Mouse (Mus musculus) thymus, adult 2 months (tissue): Measurements from ENCODE around the gene Gm9732. TPM values are rescaled to one million over a fixed set of nuclear protein-coding genes. Genes with fewer than 3 reads are reported as not detected.
"Not testable (repeated sequence)": the region's sequence is repeated elsewhere in the genome, so short reads cannot be mapped to it uniquely, and the experiment has no call there.

Experiments used
- DNase-seq: peaks from one replicate; pipeline ENCODE4 v3.0.0; 2021
- H3K27ac ChIP-seq: fragments of 200-500 bp; 2 replicates; pipeline ENCODE4 v1.5.1; 2012; ENCODE audit warnings: low read length, control low read depth; ENCODE audit not compliant: control insufficient read depth, insufficient read depth
- H3K27me3 ChIP-seq: fragments of 200-500 bp; 2 replicates; pipeline ENCODE4 v1.6.1; 2012; ENCODE audit warnings: mild to moderate bottlenecking, low read length, moderate library complexity, mixed read lengths; ENCODE audit not compliant: control insufficient read depth, insufficient read depth
- H3K36me3 ChIP-seq: fragments of 200-500 bp; 2 replicates; pipeline ENCODE4 v1.6.1; 2012; ENCODE audit warnings: mild to moderate bottlenecking, low read length, moderate library complexity; ENCODE audit not compliant: control insufficient read depth, insufficient read depth
- H3K4me1 ChIP-seq: fragments of 200-500 bp; replicated peaks from 2 replicates; pipeline ENCODE4 v1.6.1; 2012; ENCODE audit warnings: low read length; ENCODE audit not compliant: control insufficient read depth, insufficient read depth
- H3K4me3 ChIP-seq: fragments of 200-500 bp; 2 replicates; pipeline ENCODE4 v1.5.1; 2012; ENCODE audit warnings: mild to moderate bottlenecking, low read length, control low read depth, moderate library complexity; ENCODE audit not compliant: control insufficient read depth, insufficient read depth
- WGBS: fragments of 180-500 bp; shearing (Covaris S2); methylation state at CpG from one replicate; pipeline ENCODE4 v1.1.7; 2018; 5-methylcytosine and 5-hydroxymethylcytosine counted together
- polyA plus RNA-seq: library from polyadenylated mRNA; depleted of rRNA; stranded (reverse); fragments of >200 nt; gene quantifications from 2 replicates; pipeline ENCODE4 v1.2.3, GENCODE M21; 2012; rRNA removed

The Gm9732 gene
- not detected in 2 replicates for polyA plus RNA-seq

DNA sequence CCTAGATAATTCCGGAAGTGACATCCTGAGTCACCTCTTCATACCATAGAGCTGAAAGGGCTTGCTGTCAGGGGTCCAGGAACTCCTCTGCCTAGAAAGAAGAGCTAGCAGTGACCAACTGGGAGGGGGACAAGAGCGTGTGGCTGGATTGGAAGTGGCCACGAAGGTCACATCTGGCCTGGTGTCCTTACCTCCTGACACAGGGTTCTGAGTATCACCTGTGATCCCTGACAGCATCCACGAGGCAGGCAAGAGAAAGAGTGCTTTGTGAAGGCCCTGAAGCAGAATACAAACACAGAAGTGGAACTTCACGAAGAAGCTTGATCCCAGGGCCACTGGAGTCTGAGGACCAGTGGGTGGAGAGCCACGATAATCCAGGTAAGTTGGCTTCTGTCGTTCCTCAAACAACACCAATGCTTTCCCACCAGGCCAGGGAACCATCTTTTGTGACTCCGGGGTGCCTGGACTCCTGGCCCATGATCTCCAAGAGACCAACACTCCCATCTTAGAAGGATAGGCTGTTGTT is at the start of gene Gm9732:
Gene Gm9732, plus strand, starts transcription at position 51 of the 526 bp plus-strand sequence.
- DNase-seq, result not testable (repeated sequence)

DNA sequence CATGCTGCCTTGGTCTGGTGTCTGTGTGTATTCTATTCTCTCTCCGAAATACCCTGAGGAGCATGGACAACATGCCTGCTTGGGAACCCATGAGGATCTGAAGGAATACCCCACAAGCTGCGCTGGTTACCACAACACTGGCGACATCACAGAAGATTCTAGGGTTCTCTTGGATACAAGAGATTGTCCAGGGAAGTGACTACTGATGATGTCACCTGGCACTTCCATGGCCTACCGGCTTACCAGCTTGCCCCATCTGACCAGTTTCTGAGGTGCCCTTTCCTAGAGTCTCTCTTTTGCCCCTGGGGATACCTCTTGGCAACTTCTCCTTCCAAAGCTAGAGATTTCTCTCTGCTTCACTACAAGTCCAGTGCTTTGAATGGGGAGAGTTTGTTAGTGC is 39.6 kb upstream of the Gm9732 start, which contains the start of gene Gm8122:
Gene Gm8122, minus strand, starts transcription at position 101 of the 400 bp plus-strand sequence.
- WGBS, result 94% methylated on average over 4 of the region's 4 CpGs
- not testable (repeated sequence) for DNase-seq, H3K27me3 ChIP-seq, H3K36me3 ChIP-seq, H3K4me3 ChIP-seq, H3K27ac ChIP-seq, H3K4me1 ChIP-seq

More for the DNA sequence above, at the start of gene Gm9732:
- not testable (repeated sequence) for H3K4me3 ChIP-seq, H3K4me1 ChIP-seq, H3K36me3 ChIP-seq, H3K27me3 ChIP-seq, H3K27ac ChIP-seq
- WGBS, result 86% methylated on average over 8 of the region's 8 CpGs

DNA sequence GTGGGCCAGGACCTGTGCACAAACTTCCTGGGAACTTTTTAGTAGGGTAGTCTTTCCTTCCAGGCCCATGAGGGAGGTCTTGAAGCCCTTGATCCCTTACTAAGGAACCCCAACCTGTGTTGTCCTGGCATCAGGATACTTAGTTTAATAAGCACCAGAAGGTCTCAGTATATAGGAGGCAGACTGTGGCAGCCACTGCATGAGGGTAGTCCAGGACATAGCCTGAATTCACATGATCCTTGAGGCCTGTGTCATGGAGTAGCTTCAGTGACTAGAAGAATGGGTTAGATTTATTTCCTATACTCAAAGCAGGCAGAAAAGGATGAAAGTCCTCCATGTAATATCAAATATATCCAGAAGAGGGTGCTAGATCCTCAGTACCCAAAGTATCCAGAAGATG is 37.1 kb upstream of the Gm9732 start:
- DNase-seq, H3K27ac ChIP-seq, H3K4me1 ChIP-seq, H3K4me3 ChIP-seq, H3K36me3 ChIP-seq, H3K27me3 ChIP-seq: not testable (repeated sequence)

DNA sequence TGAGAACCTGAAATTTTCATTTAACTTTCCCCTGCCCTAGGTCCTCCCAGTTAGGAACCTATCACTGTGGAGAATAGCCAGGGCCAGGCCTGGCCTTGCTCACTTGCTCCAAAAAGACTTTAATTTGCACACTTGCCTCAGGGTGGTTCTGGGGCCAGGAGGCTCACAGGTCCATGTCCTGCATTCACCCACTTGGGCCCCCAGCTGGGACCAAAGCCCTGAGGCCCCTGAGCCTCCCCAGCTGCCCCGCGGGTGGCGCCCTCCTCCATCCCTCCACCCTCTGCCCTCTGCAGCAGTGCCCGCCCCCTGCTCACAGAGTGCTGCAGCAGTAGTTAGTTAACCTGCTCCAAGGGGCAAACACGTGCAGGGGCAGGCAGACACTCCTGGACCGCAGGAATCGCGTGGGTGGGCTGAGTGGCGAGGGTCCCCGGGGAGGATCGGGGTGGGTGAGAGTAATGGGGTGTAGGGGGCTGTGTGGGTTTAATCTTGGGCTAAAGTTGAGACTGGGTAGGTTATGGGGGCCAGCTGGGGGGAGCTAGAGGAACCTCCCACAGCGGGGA is 25.1 kb upstream of the Gm9732 start:
- H3K4me1 ChIP-seq, H3K27me3 ChIP-seq, H3K4me3 ChIP-seq, H3K36me3 ChIP-seq, H3K27ac ChIP-seq: not testable (repeated sequence)
- DNase-seq, result peak; percentile 15
- 42% methylated on average over 9 of the region's 12 CpGs for WGBS

DNA sequence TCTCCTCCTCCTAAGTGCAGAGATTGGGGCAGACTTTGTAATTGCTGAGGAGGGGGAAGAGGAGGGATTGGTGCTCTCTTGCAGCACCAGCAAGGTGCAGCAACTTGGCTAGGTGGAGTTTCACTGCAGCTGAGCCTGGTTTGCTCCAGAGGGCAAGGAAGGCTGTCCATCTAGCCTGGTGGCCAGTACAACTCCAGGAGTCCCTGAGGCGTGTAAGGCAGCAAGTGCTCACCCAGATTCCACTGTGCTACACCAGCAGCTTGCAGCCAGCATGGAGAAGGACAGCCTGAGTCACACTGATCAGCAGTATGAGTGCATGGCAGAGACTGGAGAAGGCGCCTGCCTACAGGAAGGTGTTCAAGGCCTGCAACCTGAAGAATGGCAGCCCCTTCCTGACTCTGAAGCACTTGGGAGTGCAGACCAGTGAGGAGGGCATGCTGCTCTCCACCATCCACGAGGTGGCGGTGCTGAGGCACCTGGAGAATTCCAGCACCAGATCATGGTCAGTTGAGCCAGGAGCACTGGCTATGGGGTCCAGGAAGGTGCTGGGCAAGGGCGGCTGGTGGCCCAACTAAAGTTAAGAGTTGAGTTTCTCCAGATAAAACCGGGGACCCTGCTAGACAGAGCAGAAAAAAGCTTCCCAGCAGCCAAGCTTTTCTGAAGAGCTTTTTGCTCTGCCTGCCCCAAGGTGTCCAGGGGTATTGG is 24.1 kb upstream of the Gm9732 start:
- H3K4me1 ChIP-seq, H3K36me3 ChIP-seq, H3K27me3 ChIP-seq, H3K4me3 ChIP-seq, H3K27ac ChIP-seq: not testable (repeated sequence)
- 38% methylated on average over 5 of the region's 6 CpGs for WGBS
- DNase-seq, result peak; percentile 4

DNA sequence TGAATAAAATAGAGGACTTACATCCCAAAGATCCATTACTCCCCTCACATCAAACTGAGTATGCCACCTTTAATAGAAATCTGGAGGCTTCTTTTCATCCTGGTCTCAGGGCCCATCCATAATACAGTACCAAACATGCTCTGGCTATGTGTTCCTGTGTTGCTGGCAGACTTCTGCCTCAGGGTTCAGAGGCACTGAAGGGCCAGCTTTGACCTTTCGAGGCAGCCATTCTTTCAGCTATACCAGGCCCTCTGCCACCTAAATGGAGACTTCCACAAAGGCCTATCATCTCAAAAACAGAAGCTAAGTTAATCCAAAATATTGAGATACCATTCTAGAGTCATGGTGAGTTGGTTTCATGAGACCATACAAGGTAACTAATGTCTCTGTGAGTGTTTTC is 18.3 kb upstream of the Gm9732 start:
- not testable (repeated sequence) for DNase-seq, H3K36me3 ChIP-seq, H3K4me3 ChIP-seq, H3K4me1 ChIP-seq, H3K27ac ChIP-seq, H3K27me3 ChIP-seq
- 50% methylated on average over 1 of the region's 1 CpGs for WGBS

DNA sequence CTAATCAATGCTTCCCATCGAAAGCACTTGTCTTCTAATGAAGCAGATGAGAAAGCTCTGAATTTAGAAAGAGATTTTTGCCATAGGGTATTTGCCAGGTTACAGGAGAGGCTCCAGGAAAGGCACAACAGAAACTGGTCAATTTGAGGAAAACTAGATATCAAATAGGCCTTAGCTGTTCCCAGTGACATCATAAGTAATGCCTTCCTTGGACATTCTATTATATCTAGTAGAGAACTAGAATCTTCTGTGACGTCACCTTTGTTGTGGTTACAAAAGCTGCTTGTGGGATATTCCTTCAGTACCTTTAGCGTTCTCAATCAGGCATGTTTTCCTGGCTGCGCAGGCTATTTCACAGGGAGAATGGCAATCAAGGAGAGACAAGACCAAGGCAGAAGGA is 16.5 kb upstream of the Gm9732 start, which contains the start of gene Gm8126:
Gene Gm8126, plus strand, starts transcription at position 301 of the 400 bp plus-strand sequence.
- H3K4me3 ChIP-seq, H3K36me3 ChIP-seq, H3K27ac ChIP-seq, H3K4me1 ChIP-seq, DNase-seq, H3K27me3 ChIP-seq: not testable (repeated sequence)
- 95% methylated on average over 3 of the region's 4 CpGs for WGBS

DNA sequence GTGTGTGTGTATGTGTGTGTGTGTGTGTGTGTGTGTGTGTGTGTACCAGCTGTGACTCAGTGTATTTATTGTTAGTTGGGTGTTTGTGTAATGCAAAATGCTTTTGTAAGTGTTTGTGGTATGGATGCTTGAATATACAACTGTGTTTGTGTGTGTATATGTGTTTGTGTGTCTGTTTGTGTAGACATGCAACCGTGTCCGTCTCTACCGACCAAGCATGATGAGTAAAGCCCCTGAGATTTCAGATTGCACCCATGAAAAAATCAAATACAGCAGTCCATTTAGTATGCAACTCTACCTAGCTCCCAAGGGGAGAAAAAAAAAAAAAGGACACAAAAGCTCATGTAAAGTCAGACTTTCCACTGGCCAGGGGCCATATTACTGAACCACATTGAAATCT is 11.4 kb upstream of the Gm9732 start:
- H3K4me3 ChIP-seq, H3K27me3 ChIP-seq, H3K36me3 ChIP-seq, H3K4me1 ChIP-seq, H3K27ac ChIP-seq, DNase-seq: not testable (repeated sequence)
- WGBS, result 93% methylated on average over 3 of the region's 3 CpGs

DNA sequence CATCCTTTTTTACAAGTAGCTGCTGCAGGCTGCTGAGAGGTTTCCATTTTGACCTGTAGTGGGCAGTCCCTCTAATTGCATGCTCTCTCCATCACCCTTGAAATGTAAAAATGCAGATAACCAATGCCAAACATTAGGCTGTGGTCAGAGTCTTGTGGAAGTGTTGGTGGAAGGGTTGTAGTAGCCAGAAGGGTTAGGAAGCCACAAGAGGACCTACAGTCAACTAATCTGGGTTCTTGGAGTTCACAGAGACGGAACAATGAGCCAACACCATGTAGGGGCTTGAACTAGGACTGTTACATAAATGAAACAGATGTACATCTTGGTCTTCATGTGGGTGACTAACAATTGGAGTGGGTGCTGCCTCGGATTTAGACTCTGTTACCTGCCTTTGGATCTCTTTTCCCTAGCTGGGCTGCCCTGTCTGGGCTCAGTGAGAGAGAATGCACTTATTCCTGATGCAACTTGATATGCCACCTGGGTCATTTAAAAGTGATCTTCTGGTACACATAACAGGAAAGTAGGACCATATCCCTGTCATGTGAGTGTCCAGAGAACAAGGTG is 6.2 kb upstream of the Gm9732 start:
- H3K27me3 ChIP-seq, H3K4me3 ChIP-seq, H3K36me3 ChIP-seq, H3K4me1 ChIP-seq, H3K27ac ChIP-seq, DNase-seq: not testable (repeated sequence)
- WGBS, result 47% methylated on average over 2 of the region's 2 CpGs

DNA sequence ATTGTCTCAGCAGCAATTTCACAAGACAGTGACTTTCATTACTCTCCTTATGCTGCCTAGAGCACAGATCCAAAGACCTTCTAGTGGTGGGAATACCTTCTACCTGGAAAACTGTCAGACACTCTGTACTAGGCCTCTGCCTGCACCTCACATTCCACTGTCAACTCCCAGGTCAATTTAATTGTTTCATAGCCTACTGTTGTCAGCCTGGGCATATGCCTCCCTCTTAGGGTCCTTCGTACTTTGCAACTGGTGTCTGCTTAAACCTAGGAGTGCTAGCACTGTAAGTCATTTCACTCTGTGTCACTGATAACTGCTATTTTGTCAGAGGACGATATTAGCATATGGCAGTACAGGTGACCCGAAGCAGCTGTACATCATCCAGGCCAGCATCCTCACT is 5.6 kb upstream of the Gm9732 start:
- H3K27me3 ChIP-seq, H3K36me3 ChIP-seq, DNase-seq, H3K4me1 ChIP-seq, H3K27ac ChIP-seq, H3K4me3 ChIP-seq: not testable (repeated sequence)
- WGBS, result 89% methylated on average over 3 of the region's 3 CpGs

DNA sequence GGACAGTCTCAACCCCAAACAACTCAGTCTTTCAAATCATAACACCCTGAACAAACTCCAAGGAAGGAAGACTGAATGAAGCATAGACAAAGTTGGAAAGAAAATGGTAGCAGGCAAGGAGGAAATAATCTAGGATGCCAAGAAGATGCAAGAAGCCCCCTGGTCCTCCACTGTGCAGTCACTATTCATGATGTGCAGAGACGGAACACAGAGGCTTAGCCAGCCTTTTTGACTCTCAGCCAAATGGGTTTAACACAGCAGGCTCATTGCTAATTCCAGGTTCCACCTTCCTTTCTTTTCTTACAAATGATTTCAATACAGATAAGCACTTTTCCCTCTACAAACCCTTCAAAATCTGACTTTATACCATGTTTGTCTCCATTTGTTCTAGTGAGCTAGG is 1.7 kb upstream of the Gm9732 start:
- H3K36me3 ChIP-seq, DNase-seq, H3K27me3 ChIP-seq, H3K4me1 ChIP-seq, H3K27ac ChIP-seq, H3K4me3 ChIP-seq: not testable (repeated sequence)
- WGBS, result 89% methylated on average over 1 of the region's 1 CpGs
